Mouse (Mus musculus): ENCODE data around the gene Rbfox1.

The Rbfox1 gene

DNA sequence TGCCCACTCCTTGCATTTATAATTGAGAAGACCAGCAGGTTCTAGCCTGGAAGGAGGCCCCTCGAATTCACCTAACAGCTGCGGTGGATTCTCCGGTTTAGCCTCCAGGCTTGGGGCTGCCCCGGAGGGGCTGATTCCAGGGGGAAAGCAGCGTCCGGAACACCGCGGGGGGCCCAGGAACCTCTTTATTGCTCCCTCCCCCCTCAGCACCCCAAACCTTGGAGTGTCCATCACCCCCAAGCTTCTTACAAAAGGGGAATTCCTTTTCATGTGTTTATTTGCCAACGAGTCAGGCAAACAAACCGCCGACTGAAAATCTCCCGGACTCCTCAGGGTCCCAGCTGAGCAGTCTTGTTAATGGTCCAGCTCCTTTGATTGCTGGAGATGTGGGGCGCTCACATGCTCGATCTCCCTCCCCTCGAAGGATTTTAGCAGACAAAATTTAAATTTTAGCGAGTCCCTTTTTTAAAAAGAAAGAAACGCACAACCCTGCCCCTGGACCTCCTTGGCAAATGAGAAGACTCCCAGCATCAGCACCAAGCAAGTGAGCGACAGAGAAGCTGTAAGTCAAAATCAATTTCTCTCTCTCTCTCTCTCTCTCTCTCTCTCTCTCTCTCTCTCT is 1153.6 kb downstream of the Rbfox1 start:
- no peak for DNase-seq (ENCODE audit: low spot score)

DNA sequence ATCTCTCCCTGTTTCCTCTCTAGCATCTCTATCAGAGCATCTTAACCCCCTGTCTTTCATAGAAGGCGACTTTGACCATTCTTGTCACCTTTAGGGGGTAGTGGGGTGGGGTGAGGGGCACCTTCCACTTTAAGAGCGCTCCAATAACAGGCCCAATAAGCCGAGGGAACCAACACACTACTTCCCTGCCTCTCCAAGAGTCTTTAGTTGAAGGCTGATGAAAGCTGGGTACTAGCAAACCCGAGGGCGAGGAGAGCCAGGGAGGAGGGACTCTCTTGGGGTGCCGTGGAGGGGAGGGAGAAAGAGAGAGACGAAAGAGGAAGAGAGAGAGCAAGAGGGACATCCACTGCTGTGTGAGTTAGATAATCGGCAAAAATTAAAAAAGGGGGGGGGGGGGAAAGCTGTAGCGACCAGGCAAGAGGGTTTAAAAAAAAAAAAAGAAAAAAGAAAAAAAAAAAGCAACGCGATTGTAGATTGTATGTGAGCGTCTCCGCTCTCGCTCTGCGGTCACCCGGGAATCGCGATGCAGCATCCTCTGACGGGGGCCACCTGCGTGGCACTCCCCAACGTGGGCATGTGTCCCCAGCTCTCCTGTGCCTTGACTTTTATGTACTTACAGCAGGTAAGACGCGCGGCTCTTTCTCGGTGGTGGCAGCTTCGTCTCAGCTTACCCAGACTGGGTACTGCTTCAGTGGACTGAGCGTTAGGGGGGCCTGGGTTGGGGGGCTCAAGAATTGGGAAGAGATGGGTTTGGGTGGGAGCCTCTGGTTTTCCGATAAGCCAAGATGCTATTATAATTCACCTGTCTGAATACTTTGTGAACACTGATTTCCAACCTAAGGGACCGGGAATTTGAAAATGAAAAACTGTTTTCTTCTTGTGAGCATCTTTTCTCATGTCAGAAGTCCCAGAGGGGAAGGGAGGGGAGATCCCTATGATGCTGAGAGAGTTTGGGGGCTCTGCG is 1154.5 kb downstream of the Rbfox1 start:
- DNase-seq (ENCODE audit: low spot score): no peak

DNA sequence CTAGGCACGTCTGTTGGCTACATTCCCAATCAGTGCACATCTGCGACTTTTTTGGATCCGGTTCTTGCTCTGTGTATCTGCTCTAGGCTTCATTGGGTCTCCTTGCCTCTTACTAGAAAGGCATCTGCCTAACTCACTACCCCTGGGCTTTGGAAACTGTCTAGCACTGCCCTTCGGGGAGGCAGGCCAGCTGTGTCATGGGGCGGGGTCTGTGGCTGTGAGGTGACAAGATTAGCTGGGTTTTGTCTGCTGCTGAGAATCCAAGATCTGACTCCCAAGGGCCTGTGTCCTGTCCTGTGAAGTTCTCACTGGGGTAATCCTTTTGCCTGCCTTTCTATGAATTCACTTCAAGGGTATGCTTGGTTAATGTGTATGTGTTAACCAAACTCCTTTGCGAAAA is 1155.5 kb downstream of the Rbfox1 start:
- DNase-seq (ENCODE audit: low spot score): no peak

DNA sequence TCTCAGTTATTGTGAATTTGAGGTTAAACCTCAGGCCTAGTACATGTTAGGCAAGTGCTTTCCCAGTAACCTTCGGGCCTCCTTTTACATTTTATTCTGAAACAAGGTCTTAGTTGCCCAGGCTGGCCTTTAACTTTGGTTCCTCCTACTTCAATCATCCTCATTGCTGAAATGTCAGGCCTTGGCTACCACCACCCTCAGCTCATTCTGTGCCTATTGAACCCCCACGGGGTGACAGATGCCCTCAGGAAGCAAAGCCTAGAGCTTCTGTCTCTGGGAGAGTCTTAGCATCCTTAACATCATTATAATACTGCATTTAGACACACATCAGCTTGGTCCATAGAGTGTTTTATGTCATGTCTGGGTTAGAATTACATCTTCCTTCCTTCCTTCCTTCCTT is 1162.3 kb downstream of the Rbfox1 start:
- DNase-seq (ENCODE audit: low spot score): no peak

DNA sequence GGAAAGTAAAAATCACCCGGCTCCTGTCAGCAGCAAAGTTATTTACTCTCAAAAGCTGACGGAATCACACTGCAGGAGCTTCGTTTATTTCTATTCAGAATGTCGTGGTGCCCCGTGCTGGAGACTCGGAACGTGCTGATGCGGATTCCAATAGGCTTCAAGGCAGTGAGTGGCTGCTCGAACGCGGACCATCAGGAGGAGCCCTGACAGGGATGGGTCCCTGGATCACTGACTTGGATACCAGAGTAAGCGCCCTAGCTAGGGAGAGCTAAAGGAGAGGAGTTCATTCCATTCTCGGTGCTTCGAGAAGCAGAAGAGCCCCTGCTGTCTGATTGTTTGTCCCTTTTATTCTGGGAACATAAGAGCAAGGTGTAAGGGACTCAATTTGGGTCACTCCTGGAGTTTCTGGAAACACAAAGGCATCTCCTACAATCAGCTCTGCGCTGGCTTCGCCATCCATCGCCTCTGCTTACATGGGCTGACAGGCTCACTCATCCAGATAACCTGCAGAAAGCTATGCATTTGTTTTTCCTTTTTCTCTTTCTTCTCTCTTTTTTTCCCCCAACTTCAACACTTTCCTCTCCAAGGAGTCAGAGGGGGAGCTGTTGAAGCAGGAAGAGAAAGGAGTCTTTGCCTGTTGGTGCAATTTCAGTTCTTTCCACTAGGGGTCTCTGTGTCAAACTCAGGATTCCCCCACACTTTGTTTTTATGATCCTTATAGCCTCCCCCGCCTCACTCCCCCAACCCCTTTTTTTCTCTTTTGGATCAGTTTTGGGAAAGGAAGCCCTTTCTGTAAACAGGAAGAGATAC is 1164.2 kb downstream of the Rbfox1 start:
- peak; percentile 7 for DNase-seq (ENCODE audit: low spot score)

DNA sequence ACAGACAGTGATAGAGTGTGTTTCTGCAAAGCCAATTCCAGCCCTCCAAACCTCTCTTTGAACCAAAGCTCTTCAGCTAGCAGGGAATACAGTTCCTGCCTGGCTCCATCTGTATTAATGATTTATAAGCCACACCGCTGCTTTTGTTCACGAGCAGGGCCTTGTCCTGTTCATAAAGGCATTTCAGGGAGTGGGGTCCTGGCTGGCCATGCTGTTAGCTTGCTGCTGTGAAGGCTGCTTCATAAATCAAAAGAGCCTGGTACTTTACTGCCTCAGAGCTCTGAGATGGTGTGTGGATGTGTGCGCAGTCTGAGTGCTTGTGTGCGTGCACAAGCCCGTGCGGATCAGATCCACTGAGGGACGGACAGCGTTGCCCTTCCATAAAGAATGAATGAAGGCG is 1165.8 kb downstream of the Rbfox1 start:
- no peak for DNase-seq (ENCODE audit: low spot score)

DNA sequence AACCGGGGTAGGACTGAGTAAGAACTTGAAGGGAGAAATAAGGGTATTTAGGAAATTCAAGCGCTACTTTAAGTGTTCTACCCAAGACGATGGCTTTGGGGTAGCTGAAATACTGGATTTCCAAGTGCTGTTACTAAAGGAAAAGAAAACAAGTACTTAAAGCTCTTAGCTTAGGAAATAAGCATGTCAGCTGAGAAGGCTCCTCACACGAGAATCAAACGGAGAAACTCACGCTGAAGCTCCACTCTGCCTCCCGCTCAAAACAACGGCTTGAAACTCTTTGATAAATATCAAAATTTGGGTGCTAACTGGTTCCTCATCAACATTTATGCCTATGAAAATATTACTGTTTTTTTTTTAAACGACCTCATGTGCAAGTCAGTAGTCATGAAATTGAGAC is 1166.8 kb downstream of the Rbfox1 start:
- no peak for DNase-seq (ENCODE audit: low spot score)

DNA sequence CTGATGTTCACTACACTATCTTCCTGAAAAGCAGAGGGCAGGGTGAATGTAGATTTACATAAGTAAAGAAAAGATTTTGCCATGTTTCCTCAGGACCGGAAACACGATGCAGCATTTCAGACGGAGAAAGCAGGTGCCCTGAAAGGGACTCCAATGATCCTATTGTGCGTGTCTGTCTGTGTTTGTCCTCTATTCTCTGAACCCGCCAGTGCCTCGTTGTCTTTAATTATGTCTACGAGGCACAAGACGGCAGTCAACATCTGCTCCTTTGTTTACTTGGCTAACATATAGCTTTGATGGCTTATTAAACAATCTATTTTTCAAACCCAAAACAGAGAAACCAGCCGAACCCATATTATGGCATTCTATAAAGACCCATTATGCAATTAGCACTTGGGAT is 1167.3 kb downstream of the Rbfox1 start:
- DNase-seq (ENCODE audit: low spot score): no peak

DNA sequence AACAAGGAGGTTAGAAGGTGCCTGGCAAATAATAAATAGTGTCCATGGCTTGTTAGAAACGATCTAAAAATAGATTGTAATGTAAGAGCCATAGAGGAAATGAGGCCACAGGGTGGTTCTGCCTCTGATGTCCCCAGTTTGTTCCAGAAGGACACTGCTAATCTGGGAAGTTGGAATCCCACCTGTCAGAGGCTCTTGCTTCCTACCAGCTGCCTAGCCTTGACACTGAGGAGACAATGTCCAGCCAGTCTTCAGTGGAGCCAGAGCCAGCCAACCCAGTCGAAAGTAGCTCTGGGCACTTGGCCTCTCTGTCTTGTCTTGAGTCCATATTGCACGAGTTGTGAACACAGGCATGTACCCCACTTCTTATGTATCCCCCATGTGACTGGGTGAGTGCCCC is 1172.6 kb downstream of the Rbfox1 start:
- no peak for DNase-seq (ENCODE audit: low spot score)

DNA sequence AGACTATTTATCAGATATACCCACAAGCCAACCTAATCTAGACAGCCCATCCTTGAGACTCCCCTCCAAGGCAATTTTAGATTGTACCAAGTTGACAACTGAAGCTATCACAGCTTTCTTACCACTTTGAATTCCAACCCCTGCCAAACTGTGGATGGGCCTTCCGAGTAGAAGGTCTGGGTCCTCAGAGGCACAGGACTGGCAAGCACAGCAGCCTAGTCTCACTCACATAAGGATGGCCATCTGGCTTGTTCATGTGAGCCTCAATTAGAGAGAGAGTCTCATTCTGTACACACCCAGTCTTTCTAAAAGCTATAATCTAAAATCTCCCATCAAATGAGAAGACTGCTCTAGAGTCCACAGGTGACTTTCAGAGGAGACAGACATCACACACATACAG is 1173.4 kb downstream of the Rbfox1 start:
- DNase-seq (ENCODE audit: low spot score): no peak

DNA sequence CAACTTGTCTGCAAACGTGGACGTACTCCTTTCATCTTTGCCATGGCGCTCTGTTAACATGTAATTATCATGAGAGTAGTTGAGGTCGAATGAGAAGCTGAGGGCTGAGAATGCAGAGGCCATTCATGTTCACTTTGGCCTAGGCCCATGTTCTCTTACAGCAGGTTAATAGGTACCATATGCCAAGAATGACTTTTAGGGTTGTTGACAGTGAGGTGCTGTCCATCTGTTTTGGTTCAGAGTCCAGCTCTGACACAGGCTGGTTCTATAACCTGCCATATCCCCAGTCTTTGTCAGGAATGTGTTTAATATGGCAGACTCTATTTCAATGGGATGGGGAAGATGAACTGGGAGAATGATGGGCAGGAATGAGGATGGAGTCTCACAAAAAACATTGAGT is 1174.4 kb downstream of the Rbfox1 start:
- DNase-seq (ENCODE audit: low spot score): no peak

DNA sequence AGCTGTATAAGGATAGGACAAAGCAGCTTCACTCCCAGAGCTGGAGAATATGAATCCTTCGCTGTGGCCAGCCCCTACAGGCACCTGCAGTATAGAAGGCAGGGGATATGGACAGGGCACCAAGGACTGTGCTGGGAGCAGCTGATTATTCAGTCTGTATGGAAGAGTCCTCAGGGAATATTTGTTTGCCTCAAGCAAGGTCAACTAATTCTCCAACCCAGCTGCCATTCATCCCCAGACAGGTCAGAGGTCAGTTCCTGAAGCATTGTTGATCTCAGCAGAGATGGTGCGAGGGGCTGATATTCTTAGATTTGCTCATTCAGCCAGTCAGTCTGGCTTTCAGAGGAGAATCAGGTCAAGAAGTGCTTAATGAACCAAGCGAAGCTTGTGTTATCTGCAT is 1175.7 kb downstream of the Rbfox1 start:
- no peak for DNase-seq (ENCODE audit: low spot score)

DNA sequence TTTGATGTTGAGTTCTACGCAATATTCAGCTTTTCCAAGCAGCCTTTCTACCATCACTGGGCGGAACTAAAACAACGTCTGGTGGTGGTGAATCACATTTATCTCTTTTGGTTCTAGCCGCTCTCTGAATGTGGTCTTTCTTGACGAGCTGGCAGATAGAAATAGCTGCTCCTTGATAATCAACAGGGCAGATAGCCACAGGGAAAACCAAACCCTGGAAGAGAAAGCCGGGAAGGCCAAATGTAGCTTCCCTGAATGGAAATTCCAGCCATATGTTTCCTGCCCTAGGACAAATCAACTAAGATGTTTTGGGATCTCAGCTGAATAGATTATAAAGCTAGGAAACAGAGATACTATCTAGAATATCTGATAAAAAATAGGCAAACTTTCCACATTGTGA is 1177.4 kb downstream of the Rbfox1 start:
- DNase-seq (ENCODE audit: low spot score): no peak

DNA sequence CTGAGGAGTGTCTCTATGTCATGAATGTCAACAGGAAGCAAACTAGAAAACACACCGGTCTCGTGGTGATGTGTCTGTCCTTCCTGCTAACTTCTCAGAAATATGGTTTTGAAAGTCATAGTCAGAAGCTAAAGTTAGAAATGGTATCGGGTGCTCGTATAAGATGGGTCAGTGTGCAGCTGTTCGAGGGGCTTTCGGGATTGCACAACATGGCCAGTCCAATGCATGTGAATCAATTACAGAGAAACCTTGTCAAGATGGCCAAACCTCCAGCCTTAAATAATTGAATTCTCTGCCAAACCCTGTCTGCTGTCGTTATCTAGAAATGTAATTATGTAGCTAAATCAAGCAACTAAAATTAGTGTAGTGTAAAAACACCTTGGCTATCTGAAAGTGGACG is 1182.0 kb downstream of the Rbfox1 start:
- no peak for DNase-seq (ENCODE audit: low spot score)

DNA sequence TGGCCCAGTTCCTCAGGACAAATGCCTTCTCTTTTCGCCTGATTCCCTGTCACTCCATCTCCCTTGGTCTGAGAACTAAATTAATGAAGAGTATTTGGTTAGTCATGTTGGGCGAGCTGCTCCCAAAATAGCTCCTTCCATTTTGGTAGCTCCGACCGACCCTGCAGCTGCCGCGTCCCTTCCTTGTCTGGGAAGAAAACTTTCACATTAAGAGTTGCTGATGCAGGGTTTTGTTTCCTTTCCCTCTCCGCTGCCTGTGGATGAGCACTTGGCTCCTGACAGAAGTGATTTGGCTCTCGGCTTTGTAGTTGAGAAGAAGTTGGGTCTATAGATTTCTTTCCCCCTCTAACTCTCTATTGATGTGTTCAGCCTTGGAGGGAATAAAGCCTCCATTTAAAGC is 1184.4 kb downstream of the Rbfox1 start:
- DNase-seq (ENCODE audit: low spot score): no peak

DNA sequence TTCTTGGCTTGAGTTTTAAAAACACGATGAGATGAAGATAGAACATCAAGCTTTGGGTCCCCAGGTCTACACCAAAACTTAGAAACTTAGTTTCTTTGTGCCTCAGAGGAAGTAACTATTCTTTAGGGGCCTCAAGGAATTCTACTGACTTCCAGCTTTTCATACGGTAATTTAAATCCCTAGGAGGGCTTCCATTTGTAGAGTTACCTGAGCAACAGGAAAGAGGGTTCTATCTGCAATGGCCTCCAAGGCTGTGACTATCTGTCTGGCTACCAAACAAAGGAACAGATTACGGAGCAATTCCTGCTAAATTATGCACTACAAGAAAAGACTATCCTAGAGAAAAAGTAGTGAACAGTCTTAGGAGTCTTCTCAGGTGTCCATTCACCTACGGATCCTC is 1189.6 kb downstream of the Rbfox1 start:
- DNase-seq (ENCODE audit: low spot score): no peak

DNA sequence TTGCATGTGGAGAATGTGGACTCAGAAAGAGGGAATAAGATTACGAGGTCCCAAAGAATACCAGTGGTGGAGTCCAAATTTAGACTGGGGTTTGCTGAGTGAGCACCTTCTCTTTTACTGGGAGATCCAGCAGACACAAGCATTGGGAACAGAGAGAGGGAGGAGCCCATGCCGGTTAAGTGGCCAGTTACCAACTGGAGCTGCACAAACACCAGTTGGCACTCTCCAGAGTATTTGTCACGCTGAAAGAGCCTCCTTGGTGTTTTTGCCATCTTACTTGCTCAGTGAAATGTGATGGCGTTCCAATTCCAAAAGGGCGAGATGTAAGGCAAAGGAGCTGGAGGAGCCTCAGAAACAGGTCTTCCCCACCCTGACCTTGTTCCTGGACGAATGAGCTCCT is 1190.6 kb downstream of the Rbfox1 start:
- no peak for DNase-seq (ENCODE audit: low spot score)

DNA sequence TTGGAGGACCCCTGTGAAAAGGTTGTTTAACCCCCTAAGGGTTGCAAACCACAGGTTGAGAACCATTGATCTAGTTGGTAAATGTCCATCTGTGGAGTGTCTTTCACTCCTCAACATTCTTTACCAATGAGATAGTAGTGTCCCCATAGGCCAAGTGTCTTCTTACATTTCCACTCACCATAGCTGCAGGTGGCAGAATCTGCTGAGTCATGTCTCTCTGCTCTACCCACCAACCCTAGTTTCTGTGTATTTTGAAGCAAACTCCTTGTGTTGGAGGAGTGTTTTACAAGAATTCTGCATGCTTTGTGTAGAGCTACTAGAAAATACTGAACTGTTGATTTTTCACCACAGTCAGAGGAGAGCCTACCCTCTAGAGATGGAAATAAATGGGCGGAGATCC is 1191.2 kb downstream of the Rbfox1 start:
- DNase-seq (ENCODE audit: low spot score): no peak

DNA sequence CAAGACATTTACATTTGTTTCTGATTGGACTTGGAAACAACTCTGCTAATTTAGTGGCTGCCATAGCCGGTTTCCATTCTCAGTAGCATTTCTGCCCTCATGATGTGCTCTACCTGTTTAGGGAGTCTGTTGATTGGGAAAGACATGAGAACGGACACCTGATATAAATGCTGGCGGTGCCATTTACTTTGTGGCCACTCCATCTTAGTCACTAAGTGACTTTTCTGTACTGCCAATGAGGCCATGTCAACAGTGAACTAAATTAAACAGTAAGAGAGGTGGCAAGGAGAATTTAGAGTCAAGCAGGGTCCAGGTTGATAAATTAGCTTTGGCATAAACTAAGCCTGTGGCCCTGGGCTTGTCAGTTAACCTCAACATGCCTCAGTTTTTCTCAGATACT is 1191.6 kb downstream of the Rbfox1 start:
- DNase-seq (ENCODE audit: low spot score): no peak

DNA sequence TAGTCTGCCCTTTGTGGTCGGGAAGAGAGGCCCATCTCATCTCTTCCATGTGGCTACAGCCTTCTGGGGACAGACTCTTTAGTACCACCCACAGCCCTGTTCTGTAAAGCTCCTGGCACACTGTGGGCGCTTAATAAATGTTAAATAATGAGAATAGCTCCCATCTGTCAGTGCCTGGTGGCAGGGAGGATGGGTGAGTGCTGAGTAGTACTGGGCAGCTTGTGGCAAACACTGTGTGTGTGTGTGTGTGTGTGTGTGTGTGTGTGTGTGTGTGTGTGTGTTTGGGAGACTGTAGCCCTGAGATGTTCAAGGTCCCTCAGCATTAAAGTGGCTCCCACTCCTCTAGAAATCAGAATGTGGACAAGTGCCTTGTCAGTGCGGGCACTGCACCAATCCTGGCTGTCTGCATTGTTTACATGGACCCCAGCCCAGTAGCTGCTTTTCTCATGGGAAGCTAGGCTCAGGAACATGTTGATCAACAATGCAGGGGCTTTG is 1196.0 kb downstream of the Rbfox1 start:
- DNase-seq (ENCODE audit: low spot score): no peak

DNA sequence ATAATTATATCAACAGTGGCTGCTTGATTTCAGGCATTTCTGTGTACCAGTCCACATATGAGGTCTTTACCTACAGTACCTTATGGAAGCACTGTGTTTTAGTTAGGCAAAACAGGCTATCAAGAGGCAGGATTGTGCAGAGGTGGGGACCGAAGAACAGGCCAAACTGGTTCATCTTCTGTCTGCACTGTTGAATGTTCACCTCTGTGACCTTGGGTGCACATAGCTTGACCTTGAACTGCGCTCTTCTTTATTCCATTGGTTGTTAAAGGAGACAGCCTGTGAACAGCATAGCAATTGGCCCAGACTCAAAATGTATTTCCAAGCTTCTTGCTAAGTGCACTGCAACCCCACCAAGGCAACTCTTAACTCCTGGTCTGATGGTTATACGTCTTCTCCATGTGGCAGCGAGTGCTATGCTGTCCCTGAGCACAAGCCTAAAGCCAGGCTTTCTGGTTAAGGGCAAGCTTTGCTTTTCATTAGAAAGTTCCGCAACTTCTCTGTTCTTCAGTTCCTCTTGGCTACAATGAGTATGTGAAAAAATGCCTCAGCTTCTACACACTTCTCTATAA is 1196.6 kb downstream of the Rbfox1 start:
- DNase-seq (ENCODE audit: low spot score): no peak

DNA sequence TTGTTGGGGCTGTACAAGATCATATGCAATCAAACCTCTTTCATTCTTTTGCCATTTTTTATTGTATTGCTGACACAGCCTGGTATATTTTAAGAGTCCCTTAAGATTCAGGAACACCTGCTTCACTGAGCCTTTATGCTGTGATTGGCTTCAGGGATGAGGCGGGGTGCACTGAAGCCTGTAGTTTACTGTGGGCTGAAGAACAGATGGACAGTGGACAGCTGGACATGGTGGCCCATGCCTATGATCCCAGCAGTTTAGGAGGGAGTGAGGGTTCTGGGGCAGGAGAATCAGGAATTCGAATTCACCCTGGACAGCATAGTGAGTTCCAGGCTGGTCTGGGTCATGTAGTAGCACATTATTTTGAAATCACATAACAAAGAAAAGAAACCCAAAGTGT is 1198.8 kb downstream of the Rbfox1 start:
- no peak for DNase-seq (ENCODE audit: low spot score)

All from urinary bladder, postnatal 25 days (tissue).